Mouse (Mus musculus) forebrain, embryonic 12.5 days (tissue): ENCODE data around the gene Gcm1. TPM values are rescaled to one million over a fixed set of nuclear protein-coding genes. Genes with fewer than 3 reads are reported as not detected.
A peak's percentile ranks its signal among the peaks of the same experiment; 100 is the strongest.

ENCODE experiments used
- ATAC-seq: fragments of 200-750 bp; cut with Nextera tagmentation; 2 replicates; pipeline ENCODE4 v1.8.0; 2017; ENCODE audit warnings: moderate TSS enrichment; ENCODE audit not compliant: low FRiP score
- H3K27ac ChIP-seq: fragments of 300-500 bp; sonication (generic); 2 replicates; pipeline ENCODE4 v1.5.1; 2016; ENCODE audit warnings: mild to moderate bottlenecking
- H3K27me3 ChIP-seq: fragments of 300-500 bp; sonication (generic); 2 replicates; pipeline ENCODE4 v1.6.1; 2016; ENCODE audit warnings: mild to moderate bottlenecking
- H3K36me3 ChIP-seq: fragments of 300-500 bp; sonication (generic); replicated peaks from 2 replicates; pipeline ENCODE4 v1.6.1; 2016; ENCODE audit warnings: mild to moderate bottlenecking
- H3K4me1 ChIP-seq: fragments of 300-500 bp; sonication (generic); 2 replicates; pipeline ENCODE4 v1.6.1; 2016
- H3K4me2 ChIP-seq: fragments of 300-500 bp; sonication (generic); 2 replicates; pipeline ENCODE4 v1.6.1; 2016; ENCODE audit warnings: mild to moderate bottlenecking, moderate library complexity
- H3K4me3 ChIP-seq: fragments of 300-500 bp; sonication (generic); replicated peaks from 2 replicates; pipeline ENCODE4 v1.5.1; 2016; ENCODE audit warnings: mild to moderate bottlenecking
- H3K9ac ChIP-seq: fragments of 300-500 bp; sonication (generic); 2 replicates; pipeline ENCODE4 v1.6.1; 2016; ENCODE audit warnings: mild to moderate bottlenecking
- H3K9me3 ChIP-seq: fragments of 300-500 bp; sonication (generic); 2 replicates; pipeline ENCODE4 v1.6.1; 2016
- WGBS: fragments of 180-500 bp; shearing (Covaris S2); methylation state at CpG from one replicate; pipeline ENCODE4 v1.1.7; 2016; 5-methylcytosine and 5-hydroxymethylcytosine counted together
- polyA plus RNA-seq: library from polyadenylated mRNA; unstranded; fragments of >200 nt; fragmentation: Nextera tagmentation; extraction: Ambion mirVana; gene quantifications from 2 replicates; pipeline ENCODE4 v1.2.1, GENCODE M21; 2016

Gene Gcm1
- polyA plus RNA-seq, 1 experiment from 2014 or later, result not detected

- H3K4me3 ChIP-seq, result peak overlapping the region; percentile 66
- H3K27me3 ChIP-seq, result no peaks in the 10 kb centered on the region
- peak overlapping the region; percentile 78 for H3K4me2 ChIP-seq
- H3K4me1 ChIP-seq, result peaks cover 10% of the 10 kb centered on the region; the same call in 1 of the 2 replicates
- 22% methylated on average over 6 of the region's 6 CpGs for WGBS
- ATAC-seq, result no peak
- H3K9me3 ChIP-seq, result no peaks in the 10 kb centered on the region
- H3K9ac ChIP-seq, result peak overlapping the region; percentile 84
- H3K27ac ChIP-seq, result 0 out of 2 replicates have a peak overlapping the region, but pooled peaks have one; percentile 89
- H3K36me3 ChIP-seq, result no peaks in the 10 kb centered on the region
Measured at GRCm38 (mm10) chr9:78107582-78107911, 55.8 kb downstream of the Gcm1 start.

- Histone ChIP-seq H3K4me1 (peaks cover 10% of the 10 kb centered on the region; the same call in 1 of the 2 replicates), H3K4me2 (peak overlapping the region; percentile 78), H3K9ac (peak overlapping the region; percentile 84), H3K9me3 (no peaks in the 10 kb centered on the region), H3K36me3 (no peaks in the 10 kb centered on the region), H3K27ac (peak overlapping the region; percentile 89), H3K27me3 (no peaks in the 10 kb centered on the region), H3K4me3 (peak overlapping the region; percentile 66)
- peak; percentile 81 for ATAC-seq
- under 1% methylated on average over 88 of the region's 88 CpGs for WGBS
Measured at GRCm38 (mm10) chr9:78107912-78108795, 56.4 kb downstream of the Gcm1 start.

GRCm38 (mm10) chr9:78108796-78109239 is 57.1 kb downstream of the Gcm1 start, which contains the start of the genes Fbxo9 and Ick:
TSS of gene Fbxo9 (minus strand) at chr9:78109065.
TSS of gene Ick (plus strand) at chr9:78109192.
- under 1% methylated on average over 20 of the region's 20 CpGs for WGBS
- ATAC-seq, result peak; percentile 92
- Histone ChIP-seq H3K36me3 (no peaks in the 10 kb centered on the region), H3K9ac (peak within 1 kb of the TSS; percentile 84), H3K4me2 (peak within 1 kb of the TSS; percentile 78), H3K4me1 (peaks cover 10% of the 10 kb centered on the region; the same call in 1 of the 2 replicates), H3K9me3 (no peaks in the 10 kb centered on the region), H3K27me3 (no peaks in the 10 kb centered on the region), H3K27ac (peak within 1 kb of the TSS; percentile 89), H3K4me3 (peak within 1 kb of the TSS; percentile 66)

- peak overlapping the region; percentile 12; the same call in 1 of the 2 replicates for H3K9ac ChIP-seq
- H3K27me3 ChIP-seq, result no peaks in the 10 kb centered on the region
- H3K9me3 ChIP-seq, result no peaks in the 10 kb centered on the region
- no peak for ATAC-seq
- peak overlapping the region; percentile 78 for H3K4me2 ChIP-seq
- H3K4me1 ChIP-seq, result peaks cover 16% of the 10 kb centered on the region
- H3K36me3 ChIP-seq, result no peaks in the 10 kb centered on the region
- H3K27ac ChIP-seq, result no peak overlapping the region
- peak overlapping the region; percentile 66 for H3K4me3 ChIP-seq
- 52% methylated on average over 5 of the region's 5 CpGs for WGBS
Measured at GRCm38 (mm10) chr9:78109656-78110055, 57.9 kb downstream of the Gcm1 start.

GRCm38 (mm10) chr9:78111456-78111855 is 59.7 kb downstream of the Gcm1 start:
- WGBS, result 96% methylated on average over 2 of the region's 2 CpGs
- Histone ChIP-seq H3K4me3 (no peak overlapping the region), H3K36me3 (peaks cover 4% of the 10 kb centered on the region; the same call in 1 of the 2 replicates)

GRCm38 (mm10) chr9:78112770-78113537 is 61.2 kb downstream of the Gcm1 start:
- Histone ChIP-seq H3K4me3 (peak overlapping the region; percentile 79), H3K36me3 (peaks cover 9% of the 10 kb centered on the region; the same call in 1 of the 2 replicates)
- 2% methylated on average over 45 of the region's 47 CpGs for WGBS

More at GRCm38 (mm10) chr9:78111456-78111855, 59.7 kb downstream of the Gcm1 start:
- H3K27ac ChIP-seq, result no peak overlapping the region
- 0 out of 2 replicates have a peak, but pooled peaks cover 1% of the 10 kb centered on the region for H3K9me3 ChIP-seq
- no peak overlapping the region for H3K9ac ChIP-seq
- peaks cover 28% of the 10 kb centered on the region for H3K4me1 ChIP-seq
- no peak overlapping the region for H3K4me2 ChIP-seq
- ATAC-seq, result no peak
- H3K27me3 ChIP-seq, result no peaks in the 10 kb centered on the region

GRCm38 (mm10) chr9:78113538-78113885 is 61.8 kb downstream of the Gcm1 start:
- Histone ChIP-seq H3K4me3 (peak overlapping the region; percentile 79), H3K27ac (peak overlapping the region; percentile 92), H3K9me3 (0 out of 2 replicates have a peak, but pooled peaks cover 3% of the 10 kb centered on the region), H3K9ac (peak overlapping the region; percentile 93), H3K27me3 (no peaks in the 10 kb centered on the region), H3K4me2 (peak overlapping the region; percentile 54), H3K36me3 (peaks cover 9% of the 10 kb centered on the region; the same call in 1 of the 2 replicates), H3K4me1 (peaks cover 26% of the 10 kb centered on the region)
- 1% methylated on average over 13 of the region's 14 CpGs for WGBS
- ATAC-seq, result peak; percentile 27

More at GRCm38 (mm10) chr9:78112770-78113537, 61.2 kb downstream of the Gcm1 start:
- ATAC-seq, result peak; percentile 83
- no peaks in the 10 kb centered on the region for H3K27me3 ChIP-seq
- H3K9me3 ChIP-seq, result 0 out of 2 replicates have a peak, but pooled peaks cover 3% of the 10 kb centered on the region
- H3K9ac ChIP-seq, result peak overlapping the region; percentile 93
- H3K4me1 ChIP-seq, result peaks cover 26% of the 10 kb centered on the region
- peak overlapping the region; percentile 92 for H3K27ac ChIP-seq
- peak overlapping the region; percentile 54 for H3K4me2 ChIP-seq

Other genes with a start within 250 kb of the Gcm1 start
- 74.6 and 78.8 TPM in 2 replicates for gene Elovl5, start 134.6 kb upstream of the Gcm1 start, polyA plus RNA-seq
- gene Fbxo9, start 57.1 kb downstream of the Gcm1 start, polyA plus RNA-seq, result 32.7 and 35.9 TPM in 2 replicates
- gene Ick, start 57.3 kb downstream of the Gcm1 start, polyA plus RNA-seq, result 35.5 and 38.4 TPM in 2 replicates
- 36.7 and 43.0 TPM in 2 replicates for gene Gsta4, start 130.8 kb downstream of the Gcm1 start, polyA plus RNA-seq
- gene Gsta1, start 178.7 kb downstream of the Gcm1 start, polyA plus RNA-seq, result not detected in 2 replicates
- not detected in 2 replicates for gene Gm3776, start 205.2 kb downstream of the Gcm1 start, polyA plus RNA-seq
- gene Gm10639, start 238.0 kb downstream of the Gcm1 start, polyA plus RNA-seq, result not detected in 2 replicates